Mouse (Mus musculus) ES-Bruce4 (cell line): Measurements from ENCODE around the gene Dvl3.

Source experiments
- CTCF ChIP-seq: IDR thresholded peaks from one replicate; pipeline ENCODE4 v1.8.1; 2011; ENCODE audit warnings: low read depth, low read length
- EP300 ChIP-seq: IDR thresholded peaks from 2 replicates; pipeline ENCODE4 v1.6.1; 2011; ENCODE audit warnings: low read depth, low read length; ENCODE audit not compliant: insufficient read depth

GRCm38 (mm10) chr16:20548096-20548948 is 31.5 kb downstream of the Dvl3 start, which contains the start of gene Abcf3:
- TF ChIP-seq EP300: peak; percentile 48; the same call in 1 of the 2 replicates
- TF ChIP-seq CTCF: no peak
